Mouse (Mus musculus) liver, postnatal 0 days (tissue): ENCODE data around the gene Luc7l2. TPM values are rescaled to one million over a fixed set of nuclear protein-coding genes. Genes with fewer than 3 reads are reported as not detected.
A peak's percentile ranks its signal among the peaks of the same experiment; 100 is the strongest.

Source experiments
- ATAC-seq: fragments of 200-750 bp; cut with Nextera tagmentation; 2 replicates; pipeline ENCODE4 v1.8.0; 2017; ENCODE audit warnings: mild to moderate bottlenecking, moderate library complexity
- DNase-seq: peaks from one replicate; pipeline ENCODE4 v3.0.0-alpha.2; 2016
- H3K27ac ChIP-seq: fragments of 300-500 bp; sonication (generic); 2 replicates; pipeline ENCODE4 v1.5.1; 2014; ENCODE audit warnings: antibody characterized with exemption, moderate library complexity, mild to moderate bottlenecking, low read depth
- H3K27me3 ChIP-seq: fragments of 300-500 bp; sonication (generic); 2 replicates; pipeline ENCODE4 v1.6.1; 2014; ENCODE audit warnings: low read length, control low read depth, mixed read lengths; ENCODE audit not compliant: insufficient read depth
- H3K36me3 ChIP-seq: fragments of 300-500 bp; sonication (generic); replicated peaks from 2 replicates; pipeline ENCODE4 v1.6.1; 2014; ENCODE audit warnings: mild to moderate bottlenecking, control low read depth, low read length, moderate library complexity, mixed read lengths; ENCODE audit not compliant: insufficient read depth
- H3K4me1 ChIP-seq: fragments of 300-500 bp; sonication (generic); 2 replicates; pipeline ENCODE4 v1.6.1; 2014; ENCODE audit warnings: antibody characterized with exemption, mild to moderate bottlenecking, control low read depth; ENCODE audit not compliant: insufficient read depth
- H3K4me2 ChIP-seq: fragments of 300-500 bp; sonication (generic); 2 replicates; pipeline ENCODE4 v1.6.1; 2014; ENCODE audit warnings: low read depth, mild to moderate bottlenecking, low read length, moderate library complexity, mixed read lengths
- H3K4me3 ChIP-seq: fragments of 300-500 bp; sonication (generic); 2 replicates; pipeline ENCODE4 v1.5.1; 2014; ENCODE audit warnings: low read depth, low read length
- H3K9ac ChIP-seq: fragments of 300-500 bp; sonication (generic); replicated peaks from 2 replicates; pipeline ENCODE4 v1.6.1; 2014; ENCODE audit warnings: mild to moderate bottlenecking, moderate library complexity
- H3K9me3 ChIP-seq: fragments of 300-500 bp; sonication (generic); 2 replicates; pipeline ENCODE4 v1.6.1; 2016; ENCODE audit warnings: mild to moderate bottlenecking, control low read depth, low read length, mixed read lengths
- CTCF ChIP-seq: sonication (generic); IDR thresholded peaks from 2 replicates; pipeline ENCODE4 v1.5.1; 2016; ENCODE audit warnings: antibody characterized with exemption, low read depth
- EP300 ChIP-seq: IDR thresholded peaks from 2 replicates; pipeline ENCODE4 v1.6.1; 2016; ENCODE audit warnings: antibody characterized with exemption, low read depth, mild to moderate bottlenecking
- WGBS: fragments of 180-500 bp; shearing (Covaris S2); extraction: QIAGEN DNeasy Blood & Tissue Kit; methylation state at CpG from one replicate; pipeline ENCODE4 v1.1.7; 2014; ENCODE audit not compliant: insufficient replicate concordance; 5-methylcytosine and 5-hydroxymethylcytosine counted together
- polyA plus RNA-seq: library from polyadenylated mRNA; unstranded; fragments of >200 nt; fragmentation: Nextera tagmentation; extraction: Ambion mirVana; gene quantifications from 2 replicates; pipeline ENCODE4 v1.2.1, GENCODE M21; 2015

Luc7l2 gene
- polyA plus RNA-seq, 1 experiment from 2014 or later: 18.0 TPM

DNA sequence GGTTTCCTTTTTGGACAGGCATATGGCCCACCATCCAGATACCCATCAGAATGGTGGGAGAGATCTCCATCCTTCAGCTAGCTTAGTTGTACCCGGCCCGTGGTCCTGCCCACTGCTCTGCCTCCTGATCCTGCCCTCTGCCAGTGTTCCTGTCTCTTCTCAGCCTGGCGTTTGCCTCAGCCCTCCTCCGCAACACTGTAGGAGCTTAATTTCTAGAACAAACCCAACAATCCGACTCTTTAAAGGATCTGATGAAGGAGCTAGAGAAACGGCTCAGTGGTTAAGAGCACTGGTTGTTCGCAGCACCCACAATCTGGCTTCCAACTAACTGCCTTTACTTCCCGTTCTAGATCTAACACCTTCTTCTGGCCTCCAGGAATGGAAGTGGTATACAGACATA lies 83.3 kb downstream of the Luc7l2 start:
- TF ChIP-seq EP300 (no peak), CTCF (no peak)
- Histone ChIP-seq H3K27ac (no peak overlapping the region), H3K4me2 (no peak overlapping the region), H3K4me3 (no peak overlapping the region), H3K9me3 (no peaks in the 10 kb centered on the region), H3K27me3 (peaks cover 55% of the 10 kb centered on the region), H3K36me3 (no peaks in the 10 kb centered on the region), H3K4me1 (peaks cover 13% of the 10 kb centered on the region), H3K9ac (no peak overlapping the region)
- 75% methylated on average over 8 of the region's 8 CpGs for WGBS
- ATAC-seq (no peak), DNase-seq (no peak)

DNA sequence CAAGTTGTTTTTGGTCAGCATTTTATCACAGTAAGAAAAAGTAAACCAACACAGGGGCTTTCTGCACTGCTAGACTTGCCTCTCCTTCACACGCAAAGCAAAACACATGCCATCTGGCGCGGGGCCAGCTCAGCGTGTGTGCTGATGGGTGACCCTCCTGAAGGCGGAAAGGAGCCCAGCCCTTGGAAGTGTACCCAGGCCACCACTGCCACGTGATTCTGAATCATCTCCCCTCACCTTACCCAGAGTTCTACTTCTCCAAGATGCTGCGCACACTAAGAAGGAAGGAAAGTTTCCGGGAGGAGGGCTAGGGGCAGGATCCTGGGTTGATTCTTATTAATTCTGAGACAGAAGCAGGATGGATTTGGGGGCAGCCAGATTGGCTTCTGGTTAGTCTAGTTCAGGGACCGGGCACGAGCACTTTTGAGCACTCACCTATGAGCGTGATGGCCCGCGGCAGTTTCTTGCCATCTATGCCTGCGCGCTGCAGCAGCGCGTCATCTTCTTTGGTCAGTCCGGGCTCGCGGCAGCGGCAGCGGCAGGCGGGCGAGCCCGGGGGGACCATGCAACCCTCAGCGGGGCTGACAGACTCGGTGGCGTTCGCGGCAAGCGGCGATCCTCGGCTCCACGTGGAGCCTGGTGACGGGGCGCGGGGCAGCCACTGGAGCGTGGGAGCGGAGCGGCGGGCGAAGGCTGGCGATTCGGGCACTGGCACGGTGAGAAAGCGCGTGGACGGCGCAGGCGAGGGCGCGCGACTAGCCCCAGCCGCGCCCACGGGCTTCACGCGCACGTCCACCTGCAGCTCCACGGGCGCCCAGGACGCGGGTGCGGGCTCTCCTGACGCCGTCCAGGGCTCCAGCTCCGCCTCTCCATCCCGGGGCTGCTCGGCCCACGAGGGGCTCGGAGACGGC lies 85.1 kb downstream of the Luc7l2 start:
- Histone ChIP-seq H3K4me2 (peak overlapping the region; percentile 85), H3K27ac (no peak overlapping the region), H3K9ac (peak overlapping the region; percentile 2; the same call in 1 of the 2 replicates), H3K4me3 (peak overlapping the region; percentile 58), H3K27me3 (peaks cover 72% of the 10 kb centered on the region), H3K4me1 (peaks cover 13% of the 10 kb centered on the region), H3K9me3 (no peaks in the 10 kb centered on the region), H3K36me3 (no peaks in the 10 kb centered on the region)
- DNase-seq (peak; percentile 58), ATAC-seq (peak; percentile 75)
- no peak for TF ChIP-seq EP300
- TF ChIP-seq CTCF: no peak
- WGBS: 2% methylated on average over 55 of the region's 72 CpGs

DNA sequence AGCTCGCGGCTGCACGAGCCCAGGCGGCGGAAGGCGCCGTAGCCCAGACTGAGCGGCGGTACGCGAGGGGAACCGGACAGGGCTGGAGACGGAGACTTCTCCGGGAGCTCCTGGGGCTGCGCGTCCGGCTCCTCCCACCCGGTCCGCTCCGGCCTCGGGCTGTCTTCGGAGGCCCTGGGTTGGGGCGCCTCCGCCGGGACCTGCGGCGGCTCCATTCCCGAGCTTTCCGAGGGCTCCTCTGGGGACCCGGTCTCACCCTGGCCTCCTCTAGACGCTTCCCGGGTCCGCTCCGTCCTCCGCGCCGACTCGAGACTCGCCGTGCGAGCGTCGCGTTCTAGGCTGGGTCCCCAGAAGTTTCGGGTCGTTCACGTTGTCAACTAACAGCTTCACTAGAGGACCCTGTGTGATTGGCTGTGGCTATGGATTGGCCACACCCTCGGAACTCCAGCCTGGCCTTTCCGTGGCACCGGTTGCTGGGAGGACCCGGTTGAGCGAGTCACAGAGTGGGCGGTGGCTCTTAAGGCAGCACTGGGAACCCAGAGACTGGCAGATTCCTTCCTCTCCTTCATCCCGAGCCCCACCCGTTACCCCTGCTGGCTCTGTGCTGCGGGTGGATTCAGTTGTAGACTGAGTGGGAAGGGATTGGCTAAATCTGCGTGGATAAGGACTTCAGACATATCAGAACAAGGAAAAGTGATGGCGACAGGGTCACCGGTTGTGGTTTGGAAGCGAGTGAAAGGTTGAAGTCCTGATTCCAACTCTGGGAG lies 85.9 kb downstream of the Luc7l2 start, which contains the start of gene Klrg2:
TSS of gene Klrg2 (minus strand) at position 391 of the 767 bp plus-strand sequence.
- H3K27me3 ChIP-seq: peaks cover 80% of the 10 kb centered on the region
- 2% methylated on average over 49 of the region's 60 CpGs for WGBS

DNA sequence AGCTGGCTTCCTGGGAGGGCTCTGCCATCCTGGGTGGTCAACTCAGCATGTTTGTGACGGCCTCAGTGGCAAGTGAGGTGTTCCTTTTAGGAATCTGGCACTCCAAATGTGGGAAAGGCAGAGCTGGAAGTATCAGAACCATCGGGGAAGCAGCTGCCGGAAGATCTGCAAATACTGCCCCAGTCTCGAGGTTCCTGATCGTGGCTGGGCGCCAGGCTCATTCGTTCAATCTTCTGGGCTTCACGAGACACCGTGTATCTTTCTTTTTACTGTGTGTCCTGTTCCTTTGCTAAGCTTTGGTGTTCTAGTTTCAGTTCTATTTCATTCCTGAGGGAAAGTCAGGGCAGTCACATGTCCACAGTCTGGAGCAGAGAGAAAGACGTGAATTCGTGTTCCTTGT lies 89.3 kb downstream of the Luc7l2 start:
- 0 out of 2 replicates have a peak overlapping the region, but pooled peaks have one; percentile 13 for H3K4me2 ChIP-seq

More for the DNA sequence above, 85.9 kb downstream of the Luc7l2 start, which contains the start of gene Klrg2:
- peaks cover 13% of the 10 kb centered on the region for H3K4me1 ChIP-seq
- TF ChIP-seq CTCF: no peak
- TF ChIP-seq EP300: no peak
- H3K36me3 ChIP-seq: no peaks in the 10 kb centered on the region
- peak within 1 kb of the TSS; percentile 58 for H3K4me3 ChIP-seq
- H3K9me3 ChIP-seq: no peaks in the 10 kb centered on the region
- H3K4me2 ChIP-seq: peak within 1 kb of the TSS; percentile 85
- DNase-seq: peak; percentile 47
- H3K27ac ChIP-seq: no peak within 1 kb of the TSS
- H3K9ac ChIP-seq: peak within 1 kb of the TSS; percentile 2; the same call in 1 of the 2 replicates
- ATAC-seq: peak; percentile 69

DNA sequence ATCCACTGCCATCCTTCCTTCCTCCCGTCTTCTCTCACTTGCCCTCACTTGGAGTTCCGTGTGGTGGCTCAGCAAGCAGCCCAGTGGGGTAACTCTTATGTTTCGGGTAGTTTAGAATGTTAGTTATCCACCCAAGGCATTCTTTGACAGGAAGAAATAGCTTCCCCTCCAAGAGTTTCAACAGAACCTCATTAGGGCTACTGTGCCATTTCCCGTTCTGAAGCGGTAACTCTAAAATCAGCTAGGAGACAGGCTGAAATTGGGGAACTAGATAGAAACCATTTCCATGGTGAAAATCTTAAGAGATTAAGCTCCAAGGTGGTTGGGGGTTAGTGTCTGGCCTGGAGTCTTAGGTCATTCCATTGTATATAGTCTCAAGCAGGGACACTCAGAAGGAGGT lies 90.1 kb downstream of the Luc7l2 start:
- Histone ChIP-seq H3K4me1 (peaks cover 8% of the 10 kb centered on the region), H3K4me2 (peak overlapping the region; percentile 13; the same call in 1 of the 2 replicates), H3K4me3 (no peak overlapping the region), H3K27me3 (peaks cover 64% of the 10 kb centered on the region), H3K27ac (peak overlapping the region; percentile 34; the same call in 1 of the 2 replicates), H3K9ac (no peak overlapping the region), H3K36me3 (no peaks in the 10 kb centered on the region), H3K9me3 (no peaks in the 10 kb centered on the region)
- no peak for TF ChIP-seq CTCF
- TF ChIP-seq EP300: no peak
- 22% methylated on average over 5 of the region's 5 CpGs for WGBS
- DNase-seq: no peak
- ATAC-seq: no peak

More for the DNA sequence above, 89.3 kb downstream of the Luc7l2 start:
- Histone ChIP-seq H3K4me3 (no peak overlapping the region), H3K27ac (no peak overlapping the region), H3K9me3 (no peaks in the 10 kb centered on the region), H3K27me3 (peaks cover 72% of the 10 kb centered on the region), H3K36me3 (no peaks in the 10 kb centered on the region), H3K4me1 (peaks cover 13% of the 10 kb centered on the region), H3K9ac (no peak overlapping the region)
- TF ChIP-seq CTCF (no peak), EP300 (no peak)
- WGBS: 54% methylated on average over 11 of the region's 11 CpGs
- DNase-seq (no peak), ATAC-seq (no peak)

DNA sequence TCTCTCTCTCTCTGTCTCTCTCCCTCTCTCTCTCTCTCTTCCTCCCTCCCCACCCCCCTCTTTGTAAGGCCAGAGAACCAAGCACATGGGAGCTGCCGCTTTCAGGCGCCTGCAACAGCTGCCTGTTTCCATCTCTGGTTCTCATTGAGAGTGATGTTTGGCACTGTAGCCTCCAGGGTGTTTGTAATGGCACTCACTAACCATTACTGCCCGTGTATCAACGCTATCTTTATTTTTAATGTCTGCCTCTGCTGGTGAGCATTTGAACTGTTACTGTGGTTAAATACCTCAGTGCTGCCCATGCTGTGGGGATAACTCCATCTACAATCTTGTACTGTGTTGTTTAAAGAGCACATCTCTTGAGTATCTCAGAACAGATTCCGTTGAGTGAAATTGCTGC lies 90.5 kb downstream of the Luc7l2 start:
- H3K36me3 ChIP-seq: no peaks in the 10 kb centered on the region
- H3K4me2 ChIP-seq: no peak overlapping the region
- peak overlapping the region; percentile 34; the same call in 1 of the 2 replicates for H3K27ac ChIP-seq
- H3K4me1 ChIP-seq: peaks cover 8% of the 10 kb centered on the region
- TF ChIP-seq EP300 (no peak), CTCF (0 out of 2 replicates have a peak, but pooled peaks have one; percentile 19)
- no peak for DNase-seq
- WGBS: 29% methylated on average over 5 of the region's 5 CpGs
- H3K27me3 ChIP-seq: peaks cover 59% of the 10 kb centered on the region
- H3K9me3 ChIP-seq: no peaks in the 10 kb centered on the region
- no peak overlapping the region for H3K4me3 ChIP-seq
- no peak overlapping the region for H3K9ac ChIP-seq
- no peak for ATAC-seq
